Mouse (Mus musculus): ENCODE results near the gene Lrrc17.

- TF ChIP-seq MAX (IDR thresholded peaks at IDR 0.05; ENCODE audit: low read length) (no peak), MAZ (IDR thresholded peaks at IDR 0.05; ENCODE audit: low read depth, low read length) (no peak), E2F4 (IDR thresholded peaks at IDR 0.05; ENCODE audit: insufficient replicate concordance, low read depth, low read length) (no peak), POLR2A (IDR thresholded peaks at IDR 0.05; ENCODE audit: low read depth, low read length) (no peak), USF2 (conservative IDR thresholded peaks at IDR 0.05; ENCODE audit: low read depth, low read length) (no peak), CHD2 (IDR thresholded peaks at IDR 0.05; ENCODE audit: low read length) (no peak), CHD1 (IDR thresholded peaks at IDR 0.05; ENCODE audit: low read depth, low read length) (no peak), EP300 (IDR thresholded peaks at IDR 0.05; ENCODE audit: low read length) (peak; percentile 90), CTCF (conservative IDR thresholded peaks at IDR 0.05 in 1 of 2, IDR thresholded peaks at IDR 0.05 in 1 of 2; ENCODE audit: low read depth in 2 of 2, low read length in 2 of 2) (no peak), POLR2AphosphoS2 (IDR thresholded peaks at IDR 0.05; ENCODE audit: low read depth, low read length) (no peak), HCFC1 (IDR thresholded peaks at IDR 0.05; ENCODE audit: low read depth, low read length) (no peak)
Observed at GRCm38 (mm10) chr5:21528068-21528842, 15.1 kb upstream of the Lrrc17 start.

All from CH12.LX (cell line).